Mouse (Mus musculus): ENCODE measurements around the gene Sgcg. TPM values are rescaled to one million over a fixed set of nuclear protein-coding genes. Genes with fewer than 3 reads are reported as not detected.

Sgcg gene
- polyA plus RNA-seq, 1 experiment: not detected

- H3K27ac ChIP-seq (ENCODE audit: control insufficient read depth, insufficient read depth, low read depth, low read length, poor library complexity): no peak overlapping the region
- TF ChIP-seq CTCF (IDR thresholded peaks at IDR 0.05; ENCODE audit: control insufficient read depth, insufficient read depth, low read length) (no peak), POLR2A (IDR thresholded peaks at IDR 0.05; ENCODE audit: borderline replicate concordance, control insufficient read depth, low read depth, low read length) (no peak)
- WGBS: 60% methylated on average over 1 of the region's 1 CpGs
- no peaks in the 10 kb centered on the region for H3K4me1 ChIP-seq (ENCODE audit: control insufficient read depth, insufficient read depth, low read length)
- H3K4me3 ChIP-seq (replicated peaks; ENCODE audit: control insufficient read depth, low read depth, low read length): no peak overlapping the region
Measured at GRCm38 (mm10) chr14:61226151-61226550, 32.1 kb downstream of the Sgcg start.

- H3K27ac ChIP-seq (ENCODE audit: control insufficient read depth, insufficient read depth, low read depth, low read length, poor library complexity): no peak overlapping the region
- WGBS: 73% methylated on average over 5 of the region's 5 CpGs
- no peaks in the 10 kb centered on the region for H3K4me1 ChIP-seq (ENCODE audit: control insufficient read depth, insufficient read depth, low read length)
- TF ChIP-seq CTCF (IDR thresholded peaks at IDR 0.05; ENCODE audit: control insufficient read depth, insufficient read depth, low read length) (no peak), POLR2A (IDR thresholded peaks at IDR 0.05; ENCODE audit: borderline replicate concordance, control insufficient read depth, low read depth, low read length) (no peak)
- no peak overlapping the region for H3K4me3 ChIP-seq (replicated peaks; ENCODE audit: control insufficient read depth, low read depth, low read length)
Measured at GRCm38 (mm10) chr14:61224387-61225077, 33.8 kb downstream of the Sgcg start.

GRCm38 (mm10) chr14:61223740-61224139 lies 34.5 kb downstream of the Sgcg start:
- no peak overlapping the region for H3K27ac ChIP-seq (ENCODE audit: control insufficient read depth, insufficient read depth, low read depth, low read length, poor library complexity)
- TF ChIP-seq CTCF (IDR thresholded peaks at IDR 0.05; ENCODE audit: control insufficient read depth, insufficient read depth, low read length) (no peak), POLR2A (IDR thresholded peaks at IDR 0.05; ENCODE audit: borderline replicate concordance, control insufficient read depth, low read depth, low read length) (no peak)
- H3K4me1 ChIP-seq (ENCODE audit: control insufficient read depth, insufficient read depth, low read length): no peaks in the 10 kb centered on the region
- 81% methylated on average over 4 of the region's 4 CpGs for WGBS
- no peak overlapping the region for H3K4me3 ChIP-seq (replicated peaks; ENCODE audit: control insufficient read depth, low read depth, low read length)

- no peak overlapping the region for H3K4me3 ChIP-seq (replicated peaks; ENCODE audit: control insufficient read depth, low read depth, low read length)
- no peak overlapping the region for H3K27ac ChIP-seq (ENCODE audit: control insufficient read depth, insufficient read depth, low read depth, low read length, poor library complexity)
- WGBS: 77% methylated on average over 6 of the region's 6 CpGs
- TF ChIP-seq CTCF (IDR thresholded peaks at IDR 0.05; ENCODE audit: control insufficient read depth, insufficient read depth, low read length) (no peak), POLR2A (IDR thresholded peaks at IDR 0.05; ENCODE audit: borderline replicate concordance, control insufficient read depth, low read depth, low read length) (no peak)
- H3K4me1 ChIP-seq (ENCODE audit: control insufficient read depth, insufficient read depth, low read length): no peaks in the 10 kb centered on the region
Measured at GRCm38 (mm10) chr14:61222506-61222905, 35.8 kb downstream of the Sgcg start.

DNA sequence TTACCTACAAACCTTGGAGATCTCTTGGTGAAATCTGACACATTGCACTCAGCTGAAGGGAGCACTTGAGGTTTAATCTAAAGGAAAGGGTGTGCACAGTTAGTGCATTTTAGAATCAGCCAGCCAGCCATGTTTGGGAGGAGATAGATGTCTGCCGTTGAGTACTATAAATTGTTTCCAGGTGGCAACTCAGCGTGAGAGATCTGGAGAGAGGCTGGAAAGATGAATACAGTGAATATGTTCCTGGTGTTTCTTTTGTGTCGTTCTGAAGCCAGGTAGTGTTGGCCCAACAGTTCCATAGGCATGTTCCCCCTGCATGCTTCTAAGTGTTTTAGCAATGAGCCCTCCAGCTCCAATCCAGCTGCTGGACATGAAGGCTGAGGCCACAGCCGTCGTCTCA lies 37.1 kb downstream of the Sgcg start:
- no peak for TF ChIP-seq CTCF (IDR thresholded peaks at IDR 0.05; ENCODE audit: control insufficient read depth, insufficient read depth, low read length)
- no peak for TF ChIP-seq POLR2A (IDR thresholded peaks at IDR 0.05; ENCODE audit: borderline replicate concordance, control insufficient read depth, low read depth, low read length)
- 87% methylated on average over 5 of the region's 5 CpGs for WGBS
- no peak overlapping the region for H3K27ac ChIP-seq (ENCODE audit: control insufficient read depth, insufficient read depth, low read depth, low read length, poor library complexity)
- no peaks in the 10 kb centered on the region for H3K4me1 ChIP-seq (ENCODE audit: control insufficient read depth, insufficient read depth, low read length)
- no peak overlapping the region for H3K4me3 ChIP-seq (replicated peaks; ENCODE audit: control insufficient read depth, low read depth, low read length)

DNA sequence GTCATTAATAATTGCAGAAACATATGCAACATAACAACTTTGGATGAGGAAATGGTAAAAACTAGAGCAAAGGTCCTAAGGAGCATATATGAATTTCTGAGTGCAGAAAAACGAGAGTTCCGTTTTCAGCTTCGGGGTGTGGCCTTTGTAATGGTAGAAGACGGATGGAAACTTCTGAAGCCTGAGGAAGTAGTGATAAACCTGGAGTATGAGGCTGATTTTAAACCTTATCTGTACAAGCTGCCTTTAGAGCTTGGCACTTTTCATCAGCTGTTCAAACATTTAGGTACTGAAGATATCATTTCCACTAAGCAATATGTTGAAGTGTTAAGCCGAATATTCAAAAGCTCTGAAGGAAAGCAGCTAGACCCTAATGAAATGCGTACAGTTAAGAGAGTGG lies 46.5 kb downstream of the Sgcg start:
- WGBS: 94% methylated on average over 6 of the region's 6 CpGs
- Histone ChIP-seq H3K4me3 (replicated peaks; ENCODE audit: control insufficient read depth, low read depth, low read length) (no peak overlapping the region), H3K4me1 (ENCODE audit: control insufficient read depth, insufficient read depth, low read length) (no peaks in the 10 kb centered on the region), H3K27ac (ENCODE audit: control insufficient read depth, insufficient read depth, low read depth, low read length, poor library complexity) (no peak overlapping the region)
- TF ChIP-seq POLR2A (IDR thresholded peaks at IDR 0.05; ENCODE audit: borderline replicate concordance, control insufficient read depth, low read depth, low read length): no peak
- no peak for TF ChIP-seq CTCF (IDR thresholded peaks at IDR 0.05; ENCODE audit: control insufficient read depth, insufficient read depth, low read length)

DNA sequence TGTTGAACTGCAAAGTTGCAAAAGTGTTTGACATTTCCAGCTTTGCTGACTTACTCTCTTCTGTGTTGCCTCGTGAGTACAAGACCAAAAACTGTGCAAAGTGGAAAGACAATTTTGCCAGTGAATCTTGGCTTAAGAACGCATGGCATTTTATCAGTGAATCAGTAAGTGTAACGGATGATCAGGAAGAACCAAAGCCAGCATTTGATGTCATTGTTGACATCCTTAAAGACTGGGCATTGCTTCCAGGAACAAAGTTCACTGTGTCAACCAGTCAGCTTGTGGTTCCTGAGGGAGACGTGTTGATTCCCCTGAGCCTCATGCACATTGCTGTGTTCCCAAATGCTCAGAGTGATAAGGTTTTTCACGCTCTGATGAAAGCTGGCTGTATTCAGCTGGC lies 48.2 kb downstream of the Sgcg start:
- TF ChIP-seq CTCF (IDR thresholded peaks at IDR 0.05; ENCODE audit: control insufficient read depth, insufficient read depth, low read length) (no peak), POLR2A (IDR thresholded peaks at IDR 0.05; ENCODE audit: borderline replicate concordance, control insufficient read depth, low read depth, low read length) (no peak)
- 90% methylated on average over 5 of the region's 5 CpGs for WGBS
- Histone ChIP-seq H3K4me1 (ENCODE audit: control insufficient read depth, insufficient read depth, low read length) (no peaks in the 10 kb centered on the region), H3K4me3 (replicated peaks; ENCODE audit: control insufficient read depth, low read depth, low read length) (no peak overlapping the region), H3K27ac (ENCODE audit: control insufficient read depth, insufficient read depth, low read depth, low read length, poor library complexity) (no peak overlapping the region)

DNA sequence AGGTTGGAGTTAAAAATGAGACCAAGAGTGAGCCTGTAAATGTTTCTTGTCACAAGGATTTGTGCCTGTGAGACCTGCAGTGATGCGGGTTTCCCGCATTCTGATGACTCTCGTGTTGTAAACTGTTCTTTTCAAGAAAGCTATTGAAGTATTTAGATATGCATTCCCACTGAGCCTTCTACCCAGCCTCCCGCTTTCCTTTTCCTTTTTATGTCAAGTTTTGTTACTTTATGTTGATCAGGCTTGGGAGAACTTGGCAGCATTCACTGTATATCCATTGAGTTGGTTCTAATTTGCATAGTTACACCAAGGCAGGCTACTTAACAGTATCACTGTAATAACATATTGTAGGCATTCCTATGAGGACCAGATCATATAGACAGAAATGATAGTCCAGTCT lies 63.9 kb downstream of the Sgcg start:
- H3K4me1 ChIP-seq (ENCODE audit: control insufficient read depth, insufficient read depth, low read length): no peaks in the 10 kb centered on the region
- no peak overlapping the region for H3K4me3 ChIP-seq (replicated peaks; ENCODE audit: control insufficient read depth, low read depth, low read length)
- TF ChIP-seq CTCF (IDR thresholded peaks at IDR 0.05; ENCODE audit: control insufficient read depth, insufficient read depth, low read length) (no peak), POLR2A (IDR thresholded peaks at IDR 0.05; ENCODE audit: borderline replicate concordance, control insufficient read depth, low read depth, low read length) (no peak)
- H3K27ac ChIP-seq (ENCODE audit: control insufficient read depth, insufficient read depth, low read depth, low read length, poor library complexity): no peak overlapping the region
- 90% methylated on average over 4 of the region's 4 CpGs for WGBS

GRCm38 (mm10) chr14:61192326-61192725 lies 66.0 kb downstream of the Sgcg start:
- no peaks in the 10 kb centered on the region for H3K4me1 ChIP-seq (ENCODE audit: control insufficient read depth, insufficient read depth, low read length)
- TF ChIP-seq POLR2A (IDR thresholded peaks at IDR 0.05; ENCODE audit: borderline replicate concordance, control insufficient read depth, low read depth, low read length): no peak
- TF ChIP-seq CTCF (IDR thresholded peaks at IDR 0.05; ENCODE audit: control insufficient read depth, insufficient read depth, low read length): no peak
- WGBS: 96% methylated on average over 10 of the region's 10 CpGs
- H3K4me3 ChIP-seq (replicated peaks; ENCODE audit: control insufficient read depth, low read depth, low read length): no peak overlapping the region
- H3K27ac ChIP-seq (ENCODE audit: control insufficient read depth, insufficient read depth, low read depth, low read length, poor library complexity): no peak overlapping the region

Measured in bone marrow, adult 2 months (tissue).